Mouse (Mus musculus) CD4-positive helper T cell, adult 2 months (primary cell): ENCODE measurements at regions not wholly inside any gene's neighbourhood (a gene's known extent, or its start where the extent isn't known, plus 50 kb on each side); places are given as distances from the start of the nearest gene placed in this dataset.

Source experiments
- DNase-seq: peaks from one replicate; pipeline ENCODE4 v3.0.0-alpha.2; 2012; ENCODE audit warnings: low read depth, missing footprints, low spot score

- no peak for DNase-seq
Observed at GRCm38 (mm10) chr15:86566111-86566510, 351.9 kb downstream of the Tbc1d22a start.

- DNase-seq, result no peak
Observed at GRCm38 (mm10) chr15:86574311-86574710, 360.1 kb downstream of the Tbc1d22a start.

GRCm38 (mm10) chr15:86576666-86577065 lies 362.4 kb downstream of the Tbc1d22a start:
- DNase-seq, result no peak

- DNase-seq, result no peak
Observed at GRCm38 (mm10) chr15:86578689-86579088, 364.4 kb downstream of the Tbc1d22a start.

GRCm38 (mm10) chr15:86582240-86583090 lies 368.2 kb downstream of the Tbc1d22a start:
- DNase-seq, result no peak

- DNase-seq, result no peak
Observed at GRCm38 (mm10) chr15:86585716-86586115, 371.5 kb downstream of the Tbc1d22a start.

GRCm38 (mm10) chr15:86587209-86587608 lies 372.9 kb downstream of the Tbc1d22a start:
- no peak for DNase-seq

GRCm38 (mm10) chr15:86590033-86590432 lies 375.8 kb downstream of the Tbc1d22a start:
- no peak for DNase-seq

GRCm38 (mm10) chr15:86590896-86591295 lies 376.6 kb downstream of the Tbc1d22a start:
- no peak for DNase-seq

- no peak for DNase-seq
Observed at GRCm38 (mm10) chr15:86593404-86593803, 379.1 kb downstream of the Tbc1d22a start.

GRCm38 (mm10) chr15:86606411-86606810 lies 392.2 kb downstream of the Tbc1d22a start:
- no peak for DNase-seq

- DNase-seq, result no peak
Observed at GRCm38 (mm10) chr15:86609692-86610091, 395.4 kb downstream of the Tbc1d22a start.

GRCm38 (mm10) chr15:86631376-86631775 lies 417.1 kb downstream of the Tbc1d22a start:
- no peak for DNase-seq

GRCm38 (mm10) chr15:86645244-86645643 lies 431.0 kb downstream of the Tbc1d22a start:
- no peak for DNase-seq

GRCm38 (mm10) chr15:86648131-86648530 lies 433.9 kb downstream of the Tbc1d22a start:
- no peak for DNase-seq

- DNase-seq, result no peak
Observed at GRCm38 (mm10) chr15:86673096-86673520, 458.8 kb downstream of the Tbc1d22a start.

GRCm38 (mm10) chr15:86677016-86677415 lies 462.8 kb downstream of the Tbc1d22a start:
- no peak for DNase-seq

GRCm38 (mm10) chr15:86683081-86683480 lies 468.8 kb downstream of the Tbc1d22a start:
- DNase-seq, result no peak

GRCm38 (mm10) chr15:86689694-86690093 lies 475.4 kb downstream of the Tbc1d22a start:
- DNase-seq, result no peak

- DNase-seq, result no peak
Observed at GRCm38 (mm10) chr15:86696806-86697205, 482.5 kb downstream of the Tbc1d22a start.

GRCm38 (mm10) chr15:86710429-86710828 lies 496.2 kb downstream of the Tbc1d22a start:
- DNase-seq, result no peak

- no peak for DNase-seq
Observed at GRCm38 (mm10) chr15:86718376-86718775, 504.1 kb downstream of the Tbc1d22a start.

- no peak for DNase-seq
Observed at GRCm38 (mm10) chr15:86719088-86719487, 504.8 kb downstream of the Tbc1d22a start.
